Mouse (Mus musculus): Measurements from ENCODE around the gene Actr1b. TPM values are rescaled to one million over a fixed set of nuclear protein-coding genes. Genes with fewer than 3 reads are reported as not detected.

Gene Actr1b
- polyA plus RNA-seq, 1 experiment, result 111 TPM

DNA sequence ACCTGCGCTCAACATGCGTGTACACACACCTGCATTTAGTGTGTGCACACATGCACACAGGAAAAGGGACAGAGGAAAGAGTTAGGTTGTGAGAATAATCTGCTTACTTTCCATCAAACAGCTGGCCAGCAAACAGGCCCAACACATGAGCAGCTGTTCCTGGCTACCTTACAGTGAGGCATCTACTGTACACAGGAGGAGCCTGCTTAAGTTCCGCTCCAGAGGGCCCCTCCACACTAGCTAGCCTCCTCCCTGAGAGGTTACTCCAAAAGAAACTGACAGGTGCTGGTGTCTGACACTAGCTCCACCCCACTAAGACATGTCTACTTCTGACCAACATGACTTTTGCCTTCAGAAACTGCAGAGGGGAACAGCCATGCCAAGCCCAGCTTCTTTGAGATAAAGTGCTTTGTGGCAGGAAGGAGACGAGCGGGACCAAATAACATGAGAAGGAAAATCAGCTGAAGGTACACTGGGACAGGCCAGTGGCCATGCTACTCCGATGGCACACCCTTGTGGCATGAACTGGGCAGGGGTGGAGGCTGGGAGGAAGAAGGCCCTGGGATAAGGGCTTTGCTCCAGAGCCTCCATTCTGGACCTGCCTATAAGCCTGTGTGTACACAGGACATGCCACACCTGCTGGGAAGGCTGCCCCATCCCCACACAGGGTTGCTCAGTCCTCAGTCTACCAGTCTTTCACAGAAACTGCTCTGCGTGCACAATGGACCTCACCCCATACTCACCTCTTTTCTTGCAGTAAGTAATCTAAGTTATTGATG lies 55.4 kb downstream of the Actr1b start:
- no peak for DNase-seq
- 68% methylated on average over 7 of the region's 7 CpGs for WGBS
- no peak overlapping the region for H3K4me3 ChIP-seq (replicated peaks; ENCODE audit: extremely low read depth, low read depth, low read length)
- TF ChIP-seq CTCF (IDR thresholded peaks at IDR 0.05; ENCODE audit: insufficient read depth, low read length), result no peak
- no peak for TF ChIP-seq POLR2A (IDR thresholded peaks at IDR 0.05; ENCODE audit: borderline replicate concordance, extremely low read depth, low read depth, low read length)
- H3K4me1 ChIP-seq (ENCODE audit: control insufficient read depth, insufficient read depth, low read length), result no peaks in the 10 kb centered on the region

DNA sequence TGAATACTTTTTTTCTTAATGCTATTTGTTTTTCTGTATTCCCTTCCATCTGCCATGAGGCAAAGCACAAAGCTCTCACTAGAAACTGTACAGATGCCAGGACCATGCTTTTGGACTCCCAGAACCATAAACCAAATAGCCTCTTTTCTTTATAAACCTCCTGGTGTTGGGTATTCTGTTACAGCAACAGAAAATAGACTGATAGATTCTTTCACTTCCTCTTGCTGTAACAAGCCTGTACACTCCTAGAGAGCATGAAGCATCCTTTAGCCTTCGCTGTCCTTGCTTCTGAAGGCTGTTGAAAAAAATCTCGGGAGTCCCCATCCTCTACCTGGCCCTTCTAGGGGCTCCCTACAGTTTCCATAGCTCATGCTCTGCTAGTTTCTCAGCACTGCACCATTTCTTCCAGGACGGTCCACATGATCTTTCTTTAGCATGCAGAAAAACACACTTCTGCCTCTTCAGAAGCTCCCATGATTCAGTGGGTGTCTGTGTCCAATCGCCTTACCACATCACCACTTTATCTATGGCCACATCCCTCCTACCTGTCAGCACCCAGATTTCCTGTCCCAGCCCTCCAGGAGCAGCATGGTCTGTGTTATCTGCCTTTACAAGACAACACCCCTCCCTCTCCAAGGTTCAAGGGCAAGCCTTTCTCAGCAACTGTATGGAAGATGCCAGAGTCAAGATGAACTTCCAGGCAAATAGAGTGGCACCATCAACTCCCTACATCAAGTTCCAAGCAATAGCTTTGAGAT lies 56.4 kb downstream of the Actr1b start:
- H3K4me1 ChIP-seq (ENCODE audit: control insufficient read depth, insufficient read depth, low read length), result no peaks in the 10 kb centered on the region
- H3K4me3 ChIP-seq (replicated peaks; ENCODE audit: extremely low read depth, low read depth, low read length), result no peak overlapping the region
- WGBS, result 72% methylated on average over 4 of the region's 4 CpGs
- no peak for TF ChIP-seq POLR2A (IDR thresholded peaks at IDR 0.05; ENCODE audit: borderline replicate concordance, extremely low read depth, low read depth, low read length)
- TF ChIP-seq CTCF (IDR thresholded peaks at IDR 0.05; ENCODE audit: insufficient read depth, low read length), result no peak
- no peak for DNase-seq

DNA sequence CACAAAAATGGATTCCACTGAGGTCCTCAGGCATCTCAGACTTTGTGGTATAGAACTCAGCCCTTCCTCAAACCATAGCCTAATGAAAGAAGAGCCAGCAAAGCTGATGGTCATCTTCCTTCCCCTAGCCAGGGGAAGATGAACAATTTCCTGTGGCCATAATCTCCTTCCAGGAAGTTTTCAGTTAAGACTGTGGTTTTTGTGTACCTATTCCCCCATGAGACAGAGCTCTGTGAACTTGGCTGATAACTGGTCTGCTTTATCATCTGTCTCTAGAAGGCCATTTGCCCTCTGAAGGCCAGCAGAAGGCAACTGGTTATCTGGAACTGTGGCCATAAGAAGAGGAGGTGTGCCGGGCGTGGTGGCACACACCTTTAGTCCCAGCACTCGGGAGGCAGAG lies 58.0 kb downstream of the Actr1b start:
- DNase-seq, result no peak
- WGBS, result 91% methylated on average over 3 of the region's 3 CpGs
- H3K4me1 ChIP-seq (ENCODE audit: control insufficient read depth, insufficient read depth, low read length), result no peaks in the 10 kb centered on the region
- no peak for TF ChIP-seq POLR2A (IDR thresholded peaks at IDR 0.05; ENCODE audit: borderline replicate concordance, extremely low read depth, low read depth, low read length)
- TF ChIP-seq CTCF (IDR thresholded peaks at IDR 0.05; ENCODE audit: insufficient read depth, low read length), result no peak
- no peak overlapping the region for H3K4me3 ChIP-seq (replicated peaks; ENCODE audit: extremely low read depth, low read depth, low read length)

DNA sequence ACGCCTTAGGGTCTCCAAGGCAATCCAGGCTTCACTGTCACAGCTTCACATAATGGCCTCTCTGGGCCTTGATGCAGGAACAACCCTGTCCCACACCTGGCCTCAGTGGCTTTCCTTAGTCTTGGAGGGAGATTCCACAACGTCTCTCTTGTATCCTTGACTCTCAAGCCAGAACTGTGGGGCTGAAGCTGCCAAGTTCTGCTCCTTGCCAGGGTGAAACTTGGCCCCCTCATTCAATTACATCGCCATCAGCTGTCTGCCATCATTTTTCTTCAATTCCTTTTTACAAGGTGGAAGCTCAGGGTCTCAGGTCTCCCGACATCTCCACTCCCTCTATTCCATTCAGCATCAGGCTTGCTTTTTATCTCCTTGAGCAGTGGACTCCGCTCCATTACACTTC lies 59.2 kb downstream of the Actr1b start:
- no peak for TF ChIP-seq CTCF (IDR thresholded peaks at IDR 0.05; ENCODE audit: insufficient read depth, low read length)
- no peaks in the 10 kb centered on the region for H3K4me1 ChIP-seq (ENCODE audit: control insufficient read depth, insufficient read depth, low read length)
- 86% methylated on average over 5 of the region's 5 CpGs for WGBS
- no peak for DNase-seq
- H3K4me3 ChIP-seq (replicated peaks; ENCODE audit: extremely low read depth, low read depth, low read length), result no peak overlapping the region

Other genes with a start within 250 kb of the Actr1b start
- gene Cnnm4, start 242.8 kb downstream of the Actr1b start, polyA plus RNA-seq (2012; rRNA removed), result 5.6 and 5.9 TPM in 2 replicates
- gene Cnnm3, start 202.6 kb downstream of the Actr1b start, polyA plus RNA-seq (2012; rRNA removed), result 36.6 and 37.0 TPM in 2 replicates
- 13.7 and 36.2 TPM in 2 replicates for gene Ankrd23, start 177.5 kb downstream of the Actr1b start, polyA plus RNA-seq (2012; rRNA removed)
- gene Gm42417, start 175.0 kb downstream of the Actr1b start, polyA plus RNA-seq (2012; rRNA removed), result not detected in 2 replicates
- gene Ankrd39, start 167.0 kb downstream of the Actr1b start, polyA plus RNA-seq (2012; rRNA removed), result 22.1 and 22.8 TPM in 2 replicates
- 23.0 and 23.7 TPM in 2 replicates for gene Sema4c, start 156.1 kb downstream of the Actr1b start, polyA plus RNA-seq (2012; rRNA removed)
- gene Fam178b, start 31.2 kb downstream of the Actr1b start, polyA plus RNA-seq (2012; rRNA removed), result 11.2 and 13.9 TPM in 2 replicates
- 249 and 279 TPM in 2 replicates for gene Cox5b, start 23.0 kb downstream of the Actr1b start, polyA plus RNA-seq (2012; rRNA removed)
- gene 4933424G06Rik, start 4.3 kb downstream of the Actr1b start, polyA plus RNA-seq (2012; rRNA removed), result not detected in 2 replicates
- 10.9 and 12.9 TPM in 2 replicates for gene Zap70, start 47.4 kb upstream of the Actr1b start, polyA plus RNA-seq (2012; rRNA removed)
- 18.0 and 20.5 TPM in 2 replicates for gene Tmem131, start 229.2 kb upstream of the Actr1b start, polyA plus RNA-seq (2012; rRNA removed)